Mouse (Mus musculus) spleen, adult 12 weeks (tissue): Measurements from ENCODE around the gene A730015C16Rik.

Experiments
- DNase-seq: peaks from one replicate; pipeline ENCODE4 v3.0.0; 2022; ENCODE audit warnings: low spot score

Gene A730015C16Rik

GRCm38 (mm10) chr4:108848505-108848848 lies at the start of gene A730015C16Rik:
Gene A730015C16Rik (minus strand): TSS chr4:108848619.
- no peak for DNase-seq

GRCm38 (mm10) chr4:108890876-108891275 lies 42.5 kb upstream of the A730015C16Rik start:
- no peak for DNase-seq

- no peak for DNase-seq
Observed at GRCm38 (mm10) chr4:108887456-108887855, 39.0 kb upstream of the A730015C16Rik start.

DNA sequence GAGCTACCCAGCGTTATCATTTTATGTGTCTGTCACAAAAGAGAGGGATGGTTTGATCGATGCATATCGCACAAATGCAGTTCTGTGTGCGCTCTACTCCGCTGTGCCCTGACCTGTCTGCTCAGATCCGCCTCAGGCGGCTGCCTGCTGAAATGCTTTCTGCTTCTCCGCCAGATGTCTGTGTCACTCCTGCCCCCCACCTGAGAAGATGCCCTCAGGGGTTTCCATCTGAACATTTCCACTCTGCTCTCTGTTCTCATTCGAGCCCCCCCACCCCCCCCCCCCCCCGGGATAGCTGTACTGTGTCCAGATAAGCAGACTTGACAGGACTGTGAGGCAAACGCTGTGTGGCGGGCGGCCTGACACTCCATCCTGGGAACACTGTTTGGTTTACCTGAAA lies 35.4 kb upstream of the A730015C16Rik start:
- DNase-seq: no peak

DNA sequence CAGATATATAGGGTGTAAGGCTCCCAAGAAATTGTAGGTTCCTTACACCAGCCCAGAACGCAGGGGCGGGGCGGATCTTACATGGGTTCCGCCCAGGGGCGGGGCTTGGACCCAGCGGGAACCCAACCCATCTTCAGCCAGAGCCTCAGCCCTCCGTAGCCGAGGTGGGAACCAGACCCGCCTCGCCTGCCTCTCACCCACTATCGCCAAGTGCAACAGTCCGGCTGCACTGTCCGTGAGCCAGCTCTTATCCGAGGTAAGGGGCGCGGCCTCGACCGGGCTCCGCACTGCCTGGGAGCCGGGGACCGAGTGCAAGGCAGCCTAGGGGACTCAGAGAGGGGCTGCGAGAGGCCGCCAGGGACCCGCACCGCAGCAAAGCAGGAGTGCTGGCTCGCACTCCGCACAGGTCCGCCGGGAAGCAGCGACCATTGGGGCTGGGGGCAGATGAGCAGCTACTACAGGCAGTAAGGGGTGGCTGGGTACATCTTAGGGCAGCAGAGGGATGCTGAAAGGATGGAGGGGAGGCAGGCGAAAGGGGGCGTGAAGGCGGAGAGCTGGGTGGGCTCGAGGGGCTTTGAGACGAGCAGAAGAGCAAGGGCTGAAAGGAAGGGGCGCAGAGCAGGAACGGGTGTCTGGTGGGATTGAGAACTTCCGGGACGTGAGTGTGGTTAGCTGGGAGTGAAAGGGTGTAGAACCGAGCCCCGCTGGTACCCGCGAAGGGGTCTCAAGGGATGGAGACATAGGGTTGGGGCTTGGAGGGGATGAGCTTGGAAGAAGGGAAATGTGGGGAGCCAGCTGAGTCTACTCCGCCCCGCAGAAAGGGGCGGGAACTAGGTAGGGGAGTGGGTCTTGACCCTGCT lies 30.8 kb upstream of the A730015C16Rik start, which contains the start of gene Rab3b:
Gene Rab3b, plus strand, starts transcription at position 101 of the 860 bp plus-strand sequence.
- DNase-seq: peak; percentile 54

- no peak for DNase-seq
Observed at GRCm38 (mm10) chr4:108877901-108878300, 29.5 kb upstream of the A730015C16Rik start.

- no peak for DNase-seq
Observed at GRCm38 (mm10) chr4:108873746-108874145, 25.3 kb upstream of the A730015C16Rik start.

- DNase-seq: peak; percentile 57
Observed at GRCm38 (mm10) chr4:108869730-108870374, 21.4 kb upstream of the A730015C16Rik start.

- no peak for DNase-seq
Observed at GRCm38 (mm10) chr4:108866806-108867205, 18.4 kb upstream of the A730015C16Rik start.

GRCm38 (mm10) chr4:108847715-108848504 lies 509 bp downstream of the A730015C16Rik start, which contains the start of gene Kti12:
Gene Kti12 (plus strand): TSS chr4:108847785.
- DNase-seq: peak; percentile 64

- no peak for DNase-seq
Observed at GRCm38 (mm10) chr4:108845824-108846569, 2.4 kb downstream of the A730015C16Rik start.

GRCm38 (mm10) chr4:108843336-108843735 lies 5.1 kb downstream of the A730015C16Rik start:
- no peak for DNase-seq

DNA sequence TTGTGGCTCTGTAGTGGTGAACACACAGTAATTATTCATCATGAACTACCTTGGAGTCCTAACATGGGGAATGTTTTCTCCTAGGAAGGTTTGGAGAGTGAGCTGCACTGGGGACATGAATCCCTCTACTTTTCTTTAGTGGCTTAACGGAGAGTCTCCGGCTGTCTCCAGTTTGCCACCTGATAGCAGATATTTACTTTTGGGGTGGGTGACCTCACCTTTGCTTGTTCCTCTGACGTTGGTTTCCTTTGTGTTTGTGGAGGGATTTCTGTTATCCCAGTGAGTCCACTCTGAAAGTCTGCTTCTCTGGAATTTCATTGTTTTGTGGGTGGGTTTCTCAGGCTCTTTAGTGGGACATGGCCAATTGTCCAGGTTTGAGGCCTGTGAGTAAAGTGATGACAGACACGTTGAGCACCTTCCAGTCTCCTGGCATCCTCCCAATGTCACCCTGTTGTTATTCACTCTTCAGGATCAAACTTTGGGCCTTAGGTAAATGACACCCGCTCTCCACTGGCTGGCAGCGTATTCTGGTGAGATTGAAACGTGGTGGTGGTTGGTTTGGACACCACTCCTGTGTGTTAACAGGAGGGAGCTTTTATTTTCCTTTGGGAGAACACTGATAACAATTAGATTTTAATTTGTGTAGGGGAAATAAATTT lies 6.4 kb downstream of the A730015C16Rik start:
- no peak for DNase-seq

DNA sequence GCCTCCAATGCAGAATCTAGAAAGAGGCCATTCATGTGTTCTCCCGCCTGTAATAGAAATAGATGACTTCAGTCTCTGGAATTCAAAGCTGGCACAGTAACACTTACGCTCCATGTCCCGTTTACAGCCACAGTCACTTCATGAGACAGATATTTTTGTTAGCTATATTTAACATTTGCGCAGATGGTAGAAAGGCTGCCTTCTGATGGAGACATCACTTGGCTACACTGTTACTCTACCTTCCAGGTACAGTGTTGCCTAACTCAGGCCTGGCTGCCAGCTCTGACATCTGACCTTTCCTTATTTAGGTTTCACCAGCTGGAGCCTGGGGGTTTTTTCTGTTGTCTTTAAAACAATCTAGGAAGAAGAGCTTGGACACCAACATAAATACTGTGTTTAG lies 10.4 kb downstream of the A730015C16Rik start:
- no peak for DNase-seq

DNA sequence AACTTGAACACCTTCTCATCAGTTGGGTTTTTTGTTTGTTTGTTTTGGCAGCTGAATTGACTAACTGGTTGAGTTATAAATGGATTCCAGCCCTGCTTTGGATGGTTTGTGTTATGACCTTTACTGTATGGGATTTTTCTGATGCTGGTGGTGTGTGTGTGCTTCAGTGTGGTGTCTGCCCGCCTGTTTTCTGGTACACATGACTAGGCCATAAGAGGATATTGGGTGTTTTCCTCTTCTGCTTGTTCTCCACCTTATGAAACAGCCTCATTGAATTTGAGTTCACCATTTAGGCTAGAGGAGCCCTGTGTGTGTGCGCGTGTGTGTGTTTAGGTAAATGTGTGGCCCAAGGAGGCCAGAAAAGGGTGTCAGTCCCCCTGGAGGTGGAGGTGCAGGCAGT lies 12.9 kb downstream of the A730015C16Rik start:
- DNase-seq: no peak

- DNase-seq: no peak
Observed at GRCm38 (mm10) chr4:108834971-108835311, 13.5 kb downstream of the A730015C16Rik start.

DNA sequence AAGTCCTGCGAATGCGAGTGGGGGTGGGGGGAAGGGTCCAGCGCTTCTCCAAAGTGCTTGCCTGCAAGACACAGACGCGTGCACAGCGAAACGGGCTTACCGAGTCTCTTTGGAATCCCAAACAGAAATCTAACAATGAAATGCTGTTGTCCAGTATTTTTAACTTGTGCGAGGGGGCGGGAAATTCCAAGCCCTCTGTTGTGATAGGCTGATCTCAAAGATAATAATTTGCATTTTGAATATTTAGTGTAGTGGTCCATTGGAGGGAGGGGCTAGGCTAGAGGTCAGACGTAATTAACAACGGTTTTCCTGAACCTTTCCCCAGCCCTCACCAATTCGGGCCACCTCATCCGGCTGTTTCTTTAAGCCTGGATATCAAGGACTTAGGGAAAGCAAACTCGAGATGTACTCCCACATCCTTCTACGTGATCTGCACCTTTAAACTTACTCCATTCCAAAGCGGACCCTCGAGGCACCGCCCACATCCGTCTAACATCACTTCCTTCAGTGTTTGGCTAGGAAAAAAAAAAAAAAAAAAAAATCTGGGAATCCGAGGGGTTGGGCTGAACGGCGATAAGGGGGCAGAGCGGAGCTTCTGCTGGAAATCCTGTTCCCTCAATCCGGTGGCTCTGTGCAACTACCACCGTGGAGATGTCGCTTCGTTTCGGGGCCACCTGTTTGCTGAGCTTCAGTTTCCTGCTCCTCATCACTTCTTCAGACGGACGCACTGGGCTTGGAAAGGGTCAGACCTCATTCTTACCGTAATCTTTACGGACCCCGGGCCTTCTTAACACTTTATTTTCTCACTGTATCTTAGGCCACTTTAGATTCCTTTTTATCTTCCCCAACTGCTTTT lies 14.1 kb downstream of the A730015C16Rik start, which contains the start of gene Txndc12:
Gene Txndc12, plus strand, starts transcription at position 487 of the 856 bp plus-strand sequence.
- DNase-seq: peak; percentile 54

GRCm38 (mm10) chr4:108833828-108834114 lies 14.6 kb downstream of the A730015C16Rik start:
- no peak for DNase-seq

- peak; percentile 88 for DNase-seq
Observed at GRCm38 (mm10) chr4:108832916-108833827, 15.2 kb downstream of the A730015C16Rik start, which contains the start of gene Btf3l4. Gene Btf3l4 (minus strand): TSS chr4:108833614.
